Mouse (Mus musculus) testis, adult 2 months (tissue): ENCODE measurements around the gene Cmpk2. TPM values are rescaled to one million over a fixed set of nuclear protein-coding genes. Genes with fewer than 3 reads are reported as not detected.
A peak's percentile ranks its signal among the peaks of the same experiment; 100 is the strongest.
"Not testable (repeated sequence)": the region's sequence is repeated elsewhere in the genome, so short reads cannot be mapped to it uniquely, and the experiment has no call there.

Experiments used
- H3K27ac ChIP-seq: fragments of 200-500 bp; 2 replicates; pipeline ENCODE4 v1.5.1; 2012; ENCODE audit warnings: low read depth, low read length; ENCODE audit not compliant: control insufficient read depth, insufficient read depth
- H3K27me3 ChIP-seq: fragments of 200-500 bp; 2 replicates; pipeline ENCODE4 v1.6.1; 2012; ENCODE audit warnings: mild to moderate bottlenecking, low read length, moderate library complexity; ENCODE audit not compliant: control insufficient read depth, insufficient read depth
- H3K36me3 ChIP-seq: fragments of 200-500 bp; 2 replicates; pipeline ENCODE4 v1.6.1; 2012; ENCODE audit warnings: mild to moderate bottlenecking, low read length; ENCODE audit not compliant: control insufficient read depth, insufficient read depth
- H3K4me1 ChIP-seq: fragments of 200-500 bp; 2 replicates; pipeline ENCODE4 v1.6.1; 2012; ENCODE audit warnings: low read length; ENCODE audit not compliant: control insufficient read depth, insufficient read depth
- H3K4me3 ChIP-seq: fragments of 200-500 bp; 2 replicates; pipeline ENCODE4 v1.5.1; 2012; ENCODE audit warnings: low read depth, mild to moderate bottlenecking, low read length, moderate library complexity, mixed read lengths; ENCODE audit not compliant: control insufficient read depth
- CTCF ChIP-seq: fragments of 200-500 bp; IDR thresholded peaks from 2 replicates; pipeline ENCODE4 v1.5.1; 2012; ENCODE audit warnings: low read depth, mild to moderate bottlenecking, inconsistent platforms, low read length, moderate library complexity; ENCODE audit not compliant: control insufficient read depth, insufficient read depth, insufficient replicate concordance
- POLR2A ChIP-seq: fragments of 200-500 bp; IDR thresholded peaks from 2 replicates; pipeline ENCODE4 v1.6.1; 2012; ENCODE audit warnings: low read depth, mild to moderate bottlenecking, inconsistent platforms, low read length, moderate library complexity; ENCODE audit not compliant: control insufficient read depth
- polyA plus RNA-seq: library from polyadenylated mRNA; depleted of rRNA; stranded (reverse); fragments of >200 nt; gene quantifications from 2 replicates; pipeline ENCODE4 v1.2.3, GENCODE M21; 2012

The Cmpk2 gene
- polyA plus RNA-seq, 1 experiment = 2.3 TPM

GRCm38 (mm10) chr12:26465600-26465999 lies 3.4 kb upstream of the Cmpk2 start:
- H3K36me3 ChIP-seq = no peaks in the 10 kb centered on the region
- H3K4me3 ChIP-seq = no peak overlapping the region
- H3K4me1 ChIP-seq = peaks cover 9% of the 10 kb centered on the region
- no peak for TF ChIP-seq CTCF
- TF ChIP-seq POLR2A = no peak
- no peaks in the 10 kb centered on the region for H3K27me3 ChIP-seq
- no peak overlapping the region for H3K27ac ChIP-seq

- Histone ChIP-seq H3K4me3 (peak overlapping the region; percentile 83), H3K4me1 (peaks cover 9% of the 10 kb centered on the region), H3K36me3 (no peaks in the 10 kb centered on the region), H3K27ac (no peak overlapping the region), H3K27me3 (no peaks in the 10 kb centered on the region)
- TF ChIP-seq POLR2A = no peak
- TF ChIP-seq CTCF = no peak
These were observed 1.0 kb downstream of the Cmpk2 start for GRCm38 (mm10) chr12:26470042-26470409.

- H3K27me3 ChIP-seq = no peaks in the 10 kb centered on the region
- TF ChIP-seq POLR2A (no peak), CTCF (no peak)
- peaks cover 9% of the 10 kb centered on the region for H3K4me1 ChIP-seq
- H3K36me3 ChIP-seq = no peaks in the 10 kb centered on the region
- H3K27ac ChIP-seq = no peak overlapping the region
- no peak overlapping the region for H3K4me3 ChIP-seq
These were observed 2.4 kb downstream of the Cmpk2 start for GRCm38 (mm10) chr12:26471376-26471775.

DNA sequence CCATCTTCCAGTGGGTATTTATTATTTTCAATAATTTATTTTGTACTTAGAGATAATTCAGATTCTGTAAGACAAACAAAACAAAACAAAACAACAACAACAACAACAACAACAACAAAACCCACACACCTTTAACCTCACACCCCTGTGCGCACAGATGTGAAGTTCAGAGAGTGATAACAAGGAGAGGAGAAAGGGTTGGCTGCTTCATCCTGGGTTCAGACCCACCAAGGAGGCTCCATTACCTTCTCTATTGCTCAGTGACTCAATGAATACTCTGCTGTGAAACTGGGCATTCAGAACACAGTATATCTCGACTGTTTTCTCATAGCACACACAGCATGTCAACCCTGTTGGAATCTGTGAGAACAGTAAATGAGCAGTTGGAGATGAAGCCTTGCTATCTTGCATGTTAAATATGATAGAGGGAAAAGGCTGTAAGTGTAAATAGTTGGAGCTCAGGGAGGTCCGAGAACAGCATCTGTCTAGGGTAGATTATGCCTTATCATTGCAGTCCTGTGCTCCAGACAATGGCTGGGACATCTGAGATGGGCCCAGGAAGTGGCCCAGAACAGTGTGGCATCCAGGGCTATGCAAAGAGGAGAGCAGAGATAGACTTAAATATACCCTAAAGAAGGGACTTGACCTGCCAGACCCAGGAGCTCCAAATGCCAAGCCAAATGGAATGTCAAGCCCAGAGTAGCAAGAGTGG lies 3.9 kb downstream of the Cmpk2 start:
- Histone ChIP-seq H3K36me3 (no peaks in the 10 kb centered on the region), H3K4me1 (peaks cover 9% of the 10 kb centered on the region), H3K27me3 (no peaks in the 10 kb centered on the region), H3K27ac (no peak overlapping the region), H3K4me3 (no peak overlapping the region)
- no peak for TF ChIP-seq POLR2A
- no peak for TF ChIP-seq CTCF

DNA sequence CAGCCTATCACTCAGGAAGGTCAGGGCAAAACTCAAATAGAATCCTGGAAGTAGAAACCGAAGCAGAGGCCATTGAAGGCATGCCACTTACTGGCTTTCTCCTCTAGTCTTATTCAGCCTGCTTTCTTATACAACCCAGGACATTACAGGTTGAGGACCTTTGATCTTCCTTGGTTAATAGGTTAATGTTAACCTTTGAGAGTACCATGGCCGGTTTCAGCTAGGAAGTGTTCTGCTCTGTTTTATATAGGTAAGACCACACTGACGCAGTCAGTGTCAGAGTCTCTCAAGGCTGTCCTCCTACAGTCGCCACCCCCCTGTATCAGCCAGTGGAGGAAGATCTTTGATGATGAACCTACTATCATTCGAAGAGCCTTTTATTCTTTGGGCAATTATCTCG lies 4.7 kb downstream of the Cmpk2 start:
- TF ChIP-seq CTCF (no peak), POLR2A (no peak)
- no peaks in the 10 kb centered on the region for H3K27me3 ChIP-seq

GRCm38 (mm10) chr12:26477198-26477597 lies 8.2 kb downstream of the Cmpk2 start:
- Histone ChIP-seq H3K36me3 (no peaks in the 10 kb centered on the region), H3K4me3 (no peak overlapping the region), H3K27me3 (no peaks in the 10 kb centered on the region), H3K4me1 (no peaks in the 10 kb centered on the region), H3K27ac (no peak overlapping the region)
- no peak for TF ChIP-seq CTCF

More for the DNA sequence above, 4.7 kb downstream of the Cmpk2 start:
- no peak overlapping the region for H3K4me3 ChIP-seq
- H3K36me3 ChIP-seq = no peaks in the 10 kb centered on the region
- no peak overlapping the region for H3K27ac ChIP-seq
- peaks cover 9% of the 10 kb centered on the region for H3K4me1 ChIP-seq

DNA sequence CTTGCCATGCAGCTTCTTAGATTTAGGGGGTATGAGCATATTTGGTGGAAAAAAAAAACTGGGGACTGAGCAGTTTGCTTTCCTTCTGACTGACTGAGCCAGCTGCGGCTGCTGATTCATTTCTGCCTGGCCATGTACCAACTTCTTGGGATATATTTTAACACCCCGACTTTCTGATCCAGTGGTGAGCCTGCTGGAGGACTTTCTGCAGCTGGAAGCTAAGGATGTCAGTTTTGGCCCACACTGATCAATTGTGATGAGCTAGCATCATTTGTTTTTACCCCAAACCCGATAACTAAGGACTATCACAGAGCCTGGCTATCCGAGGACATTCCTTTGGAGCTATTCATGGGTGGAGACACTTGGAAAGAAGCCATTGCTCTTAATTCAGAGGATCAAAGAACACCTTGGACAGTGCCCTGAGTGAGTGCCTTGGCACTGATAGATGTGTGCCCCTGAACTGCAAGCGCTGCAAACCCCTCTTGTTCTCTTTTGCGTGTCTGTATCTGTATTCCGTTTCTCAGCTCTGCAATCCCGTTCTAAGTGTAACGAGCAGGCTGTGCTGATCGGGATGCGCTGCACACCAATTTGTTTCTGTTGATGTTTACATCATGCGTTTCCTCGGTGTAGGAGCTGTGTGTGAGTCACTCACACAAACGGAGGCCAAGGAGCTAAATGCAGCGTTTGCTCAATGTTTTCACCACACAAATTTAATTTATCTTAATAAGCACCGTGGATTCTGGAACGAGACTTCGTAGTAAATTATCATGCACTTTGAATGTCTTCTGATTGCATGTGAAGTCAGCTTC lies 9.4 kb downstream of the Cmpk2 start:
- Histone ChIP-seq H3K4me1 (no peaks in the 10 kb centered on the region), H3K27me3 (no peaks in the 10 kb centered on the region), H3K36me3 (no peaks in the 10 kb centered on the region), H3K27ac (no peak overlapping the region), H3K4me3 (no peak overlapping the region)
- no peak for TF ChIP-seq CTCF
- TF ChIP-seq POLR2A = no peak

DNA sequence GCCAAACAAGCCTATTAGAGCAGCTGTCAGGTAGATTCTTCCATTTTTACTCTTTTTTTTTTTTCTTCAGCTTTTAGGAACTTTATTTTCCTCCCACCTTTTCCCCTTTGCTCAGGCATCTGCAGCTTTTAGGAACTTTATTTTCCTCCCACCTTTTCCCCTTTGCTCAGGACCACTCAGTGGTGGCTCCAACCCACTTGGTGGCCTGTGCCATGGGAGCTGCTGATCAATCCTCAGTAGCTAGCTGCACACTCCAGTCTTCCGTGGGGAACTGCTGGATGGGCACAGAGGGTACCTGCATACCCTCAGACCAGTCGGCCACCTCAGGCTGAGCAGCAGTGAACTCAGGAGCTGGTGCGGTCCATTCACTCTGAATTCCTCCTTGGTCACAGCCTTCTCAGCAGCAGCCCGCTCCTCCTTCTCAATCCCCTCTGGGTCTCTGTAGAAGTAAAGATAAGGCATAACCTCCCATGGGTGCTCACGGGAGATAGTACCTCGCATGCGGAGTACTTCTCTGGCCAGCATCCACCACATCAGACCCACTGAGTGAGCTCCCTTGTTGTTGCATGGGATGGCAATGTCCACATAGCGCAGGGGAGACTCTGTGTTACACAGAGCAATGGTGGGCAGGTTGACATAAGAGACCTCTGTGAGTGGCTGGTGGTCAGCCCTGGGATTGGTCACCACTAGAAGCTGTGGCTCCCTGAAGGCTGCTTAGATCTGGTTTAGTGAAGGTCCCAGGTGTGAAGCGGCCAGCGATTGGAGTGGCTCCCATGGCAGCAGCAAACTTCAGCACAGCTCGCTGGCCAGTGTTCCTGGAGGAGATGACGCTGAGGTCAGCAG lies 17.0 kb downstream of the Cmpk2 start:
- H3K36me3 ChIP-seq, H3K27me3 ChIP-seq, H3K4me3 ChIP-seq, H3K4me1 ChIP-seq, H3K27ac ChIP-seq: not testable (repeated sequence)
